8 mouse cellular contexts compared by ENCODE assay signal in genomic region chr7:4844245-4844916, GRCm38 (mm10). TPM values are rescaled to one million over a fixed set of nuclear protein-coding genes. Genes with fewer than 3 reads are reported as not detected.
A peak's percentile ranks its signal among the peaks of the same experiment; 100 is the strongest.
DNase-seq lines count a peak whose midpoint lies in the region; ATAC-seq and TF ChIP-seq lines count a peak whose summit lies in the region.

Gene Shisa7, minus strand, starts transcription at chr7:4844696.

- H3K36me3 ChIP-seq in heart, embryonic 11.5 days (ENCODE audit: control insufficient read depth, insufficient read depth, low read length), result no peaks in the 10 kb centered on the region
- H3K36me3 ChIP-seq in ES-E14 (ENCODE audit: control insufficient read depth, insufficient read depth, low read length, poor library complexity, severe bottlenecking), result no peaks in the 10 kb centered on the region
- no peaks in the 10 kb centered on the region for H3K36me3 ChIP-seq in hindbrain, embryonic 15.5 days
- no peaks in the 10 kb centered on the region for H3K36me3 ChIP-seq in liver, embryonic 15.5 days (replicated peaks)

- peak within 1 kb of the TSS; percentile 63 for H3K4me2 ChIP-seq in heart, embryonic 11.5 days
- peak within 1 kb of the TSS; percentile 90 for H3K4me2 ChIP-seq in hindbrain, embryonic 15.5 days
- peak within 1 kb of the TSS; percentile 42 for H3K4me2 ChIP-seq in liver, embryonic 15.5 days

- 0 out of 2 replicates have a peak, but pooled peaks have one; percentile 6 for ATAC-seq in heart, embryonic 11.5 days (replicated peaks; ENCODE audit: insufficient number of reproducible peaks, low FRiP score, low TSS enrichment)
- ATAC-seq in hindbrain, embryonic 15.5 days (ENCODE audit: low FRiP score, low read depth), result peak; percentile 81
- ATAC-seq in liver, embryonic 15.5 days (ENCODE audit: insufficient read depth), result no peak

- no peak within 1 kb of the TSS for H3K27ac ChIP-seq in heart, embryonic 11.5 days (ENCODE audit: low read depth, low read length)
- no peak within 1 kb of the TSS for H3K27ac ChIP-seq in ES-E14 (ENCODE audit: insufficient read depth, low read depth, low read length, poor library complexity, severe bottlenecking)
- H3K27ac ChIP-seq in hindbrain, embryonic 15.5 days (replicated peaks), result peak within 1 kb of the TSS; percentile 92
- H3K27ac ChIP-seq in liver, embryonic 15.5 days (replicated peaks), result no peak within 1 kb of the TSS

- in situ Hi-C loops in ES-E14 (cut with MboI; ENCODE audit: low sequenced_read_pairs in 2 of 2, unreplicated experiment in 2 of 2), result no loop called here

- H3K9me3 ChIP-seq in heart, embryonic 11.5 days (replicated peaks; ENCODE audit: control insufficient read depth, low read length), result 0 out of 2 replicates have a peak, but pooled peaks cover 3% of the 10 kb centered on the region
- H3K9me3 ChIP-seq in ES-E14 (ENCODE audit: control insufficient read depth, insufficient read depth, low read depth, low read length), result no peaks in the 10 kb centered on the region
- H3K9me3 ChIP-seq in hindbrain, embryonic 15.5 days, result no peaks in the 10 kb centered on the region
- H3K9me3 ChIP-seq in liver, embryonic 15.5 days (replicated peaks), result no peaks in the 10 kb centered on the region

- H3K9ac ChIP-seq in heart, embryonic 11.5 days (ENCODE audit: low read depth, low read length), result no peak within 1 kb of the TSS
- H3K9ac ChIP-seq in ES-E14 (ENCODE audit: insufficient read depth, low read depth, low read length, poor library complexity, severe bottlenecking), result peak within 1 kb of the TSS; percentile 49
- H3K9ac ChIP-seq in hindbrain, embryonic 15.5 days, result peak within 1 kb of the TSS; percentile 77
- no peak within 1 kb of the TSS for H3K9ac ChIP-seq in liver, embryonic 15.5 days

- under 1% methylated on average over 41 of the region's 41 CpGs for WGBS in heart, embryonic 11.5 days (ENCODE audit: insufficient replicate concordance)
- under 1% methylated on average over 37 of the region's 41 CpGs for WGBS in hindbrain, embryonic 15.5 days
- WGBS in liver, embryonic 15.5 days (ENCODE audit: insufficient replicate concordance), result 3% methylated on average over 41 of the region's 41 CpGs

- peaks cover 9% of the 10 kb centered on the region for H3K4me1 ChIP-seq in heart, embryonic 11.5 days (ENCODE audit: control insufficient read depth, insufficient read depth, low read length)
- H3K4me1 ChIP-seq in ES-E14 (ENCODE audit: control insufficient read depth in 2 of 2, insufficient read depth in 2 of 2, low read length in 2 of 2, poor library complexity in 1 of 2), result peaks cover 2 to 14% of the 10 kb centered on the region in 2 experiments; a peak in 2 of 4 replicates
- peaks cover 38% of the 10 kb centered on the region for H3K4me1 ChIP-seq in hindbrain, embryonic 15.5 days (replicated peaks)
- no peaks in the 10 kb centered on the region for H3K4me1 ChIP-seq in liver, embryonic 15.5 days (replicated peaks)

- H3K27me3 ChIP-seq in heart, embryonic 11.5 days (ENCODE audit: control insufficient read depth, insufficient read depth, low read length), result peaks cover 47% of the 10 kb centered on the region
- H3K27me3 ChIP-seq in hindbrain, embryonic 15.5 days, result no peaks in the 10 kb centered on the region
- peaks cover 82% of the 10 kb centered on the region for H3K27me3 ChIP-seq in liver, embryonic 15.5 days

- no peak for DNase-seq in heart, adult 11 months
- DNase-seq in ES-E14 (ENCODE audit: low read depth, low spot score), result no peak
- no peak for DNase-seq in thymus, postnatal 4 days
- no peak for DNase-seq in cerebellum, postnatal 4 days (ENCODE audit: low spot score in 2 of 2)
- no peak for DNase-seq in lung, postnatal 4 days

- H3K4me3 ChIP-seq in heart, embryonic 11.5 days (ENCODE audit: low read depth, low read length), result peak within 1 kb of the TSS; percentile 36
- peak within 1 kb of the TSS; percentile 63 to 75 for H3K4me3 ChIP-seq in ES-E14 (ENCODE audit: insufficient read depth in 1 of 2, low read depth in 1 of 2, low read length in 2 of 2, poor library complexity in 1 of 2, severe bottlenecking in 1 of 2)
- H3K4me3 ChIP-seq in hindbrain, embryonic 15.5 days, result peak within 1 kb of the TSS; percentile 77
- no peak within 1 kb of the TSS for H3K4me3 ChIP-seq in liver, embryonic 15.5 days (replicated peaks)

TF ChIP-seq in ES-E14, 5 proteins besides CTCF, POLR2A, EP300 and RAD21:
- TF ChIP-seq ZC3H11A (IDR thresholded peaks at IDR 0.05; ENCODE audit: borderline replicate concordance, low read depth, low read length) (no peak), ZNF384 (IDR thresholded peaks at IDR 0.05; ENCODE audit: low read depth, low read length) (no peak), HCFC1 (IDR thresholded peaks at IDR 0.05; ENCODE audit: borderline replicate concordance, insufficient read depth, low read length) (no peak), MAFK (IDR thresholded peaks at IDR 0.05; ENCODE audit: insufficient read depth, low read depth, low read length) (no peak), CHD2 (IDR thresholded peaks at IDR 0.05; ENCODE audit: low read depth, low read length) (no peak)

RNA-seq across cellular contexts. Expression of gene Shisa7, which starts in this region (rescaled TPM):
- 0.09 TPM in 1 of 2 replicates, not detected in the other for polyA plus RNA-seq in heart, embryonic 11.5 days (2014; fragmentation: Nextera tagmentation; extraction: Ambion mirVana)
- 6.9 and 8.4 TPM in 2 replicates for total RNA-seq in ES-E14 (2012; rRNA removed)
- 10.8 and 12.8 TPM in 2 replicates for polyA plus RNA-seq in hindbrain, embryonic 15.5 days (2015; fragmentation: Nextera tagmentation; extraction: Ambion mirVana)
- not detected in 2 replicates for polyA plus RNA-seq in liver, embryonic 15.5 days (2015; fragmentation: Nextera tagmentation; extraction: Ambion mirVana)

Comparison
In these comparisons a context has a peak if more than half of its experiments do, and no peak if none do; other contexts are left out.
1. RNA of gene Shisa7 (polyA plus RNA-seq): 10.8 to 12.8 TPM in hindbrain, embryonic 15.5 days; 0.09 TPM in heart, embryonic 11.5 days and not detected in liver, embryonic 15.5 days; every median in the first group is over 10 times any median in the second.
2. Peak in ATAC-seq, H3K4me3 ChIP-seq and H3K4me2 ChIP-seq in heart, embryonic 11.5 days; RNA of the gene not detected or under 1 TPM.
3. H3K9ac ChIP-seq: peak in ES-E14 (single experiment) and hindbrain, embryonic 15.5 days (single experiment); none in heart, embryonic 11.5 days (single experiment) and liver, embryonic 15.5 days (single experiment).
4. Peak in every context shown above with its lines, with median percentiles within 50 percentile points of each other: H3K4me2 ChIP-seq.